Mouse (Mus musculus) adrenal gland, postnatal 10 days (tissue): ENCODE data around the gene Rpl22. TPM values are rescaled to one million over a fixed set of nuclear protein-coding genes. Genes with fewer than 3 reads are reported as not detected.

Experiments used
- DNase-seq: peaks from one replicate; pipeline ENCODE4 v3.0.0; 2021; ENCODE audit warnings: mixed read lengths
- total RNA-seq, 2 experiments: library from RNA; stranded (reverse); gene quantifications; 2 replicates each; pipeline ENCODE4 v1.2.3; 2021

Gene Rpl22
- total RNA-seq, 2 experiments from 2014 or later, result 484 to 487 TPM

DNA sequence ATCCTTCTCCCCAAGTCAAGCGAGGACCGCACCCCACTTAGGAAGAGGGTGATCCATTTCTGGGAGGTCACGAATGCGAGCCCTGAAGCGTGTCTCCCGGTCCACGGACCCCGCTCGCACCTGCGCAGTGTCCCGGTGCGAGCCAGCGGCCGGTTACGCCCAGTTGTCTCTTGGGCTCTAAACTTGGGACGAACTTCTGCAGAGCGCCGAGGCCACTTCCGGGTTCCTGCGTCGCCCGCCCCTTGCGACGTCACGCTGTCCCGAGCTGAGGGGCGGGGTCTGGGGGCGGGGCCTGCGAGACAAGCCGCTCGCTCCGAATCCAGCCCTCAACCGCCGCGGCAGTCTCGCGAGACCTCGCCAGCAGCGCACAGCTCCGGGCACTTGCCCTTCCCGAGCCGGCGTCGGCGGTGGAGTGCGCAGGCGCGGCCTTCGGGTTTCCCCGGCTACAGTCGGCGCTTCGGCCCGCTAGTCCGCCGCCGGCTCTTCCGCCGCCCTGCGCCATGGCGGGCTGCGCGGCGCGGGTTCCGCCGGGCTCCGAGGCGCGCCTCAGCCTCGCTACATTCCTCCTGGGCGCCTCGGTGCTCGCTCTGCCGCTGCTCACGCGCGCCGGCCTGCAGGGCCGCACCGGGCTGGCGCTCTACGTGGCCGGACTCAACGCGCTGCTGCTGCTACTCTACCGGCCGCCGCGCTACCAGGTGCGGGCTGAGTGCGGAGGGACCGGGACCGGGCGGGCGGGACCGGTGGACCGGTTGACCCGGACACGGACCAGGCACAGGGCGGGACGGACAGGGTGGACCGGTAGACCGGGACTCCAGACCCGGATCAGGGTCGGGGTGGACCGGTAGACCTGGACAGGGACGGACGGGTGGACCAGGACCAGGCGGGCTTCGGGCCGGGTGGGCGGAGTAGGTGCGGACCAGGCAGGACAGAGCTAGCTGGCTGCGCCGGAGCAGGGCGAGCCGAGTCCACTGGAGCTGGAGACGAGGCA, 28.4 kb upstream of the Rpl22 start, which contains the start of gene Icmt:
Icmt (plus strand) TSS at position 354 of the 988 bp plus-strand sequence.
- DNase-seq, result peak; percentile 100

DNA sequence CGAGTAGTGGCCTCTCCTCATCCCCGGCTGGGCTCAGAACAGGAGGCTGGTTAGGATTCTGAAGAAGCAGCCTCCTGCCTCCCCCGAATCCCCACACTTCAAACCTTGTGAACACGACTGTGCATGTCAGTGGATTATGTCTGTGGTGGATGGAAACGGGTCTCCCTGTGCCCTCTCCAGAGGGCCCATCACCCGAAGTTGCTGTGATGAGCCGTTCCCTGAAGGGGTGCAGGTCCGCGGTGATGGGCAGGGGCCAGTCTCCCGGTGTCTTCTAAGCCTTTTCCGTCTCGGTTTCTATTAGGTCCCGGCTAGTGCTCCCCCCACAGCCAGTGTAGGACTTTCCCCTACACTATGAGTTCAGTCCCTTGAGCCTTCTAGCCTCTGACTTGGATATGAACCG, 26.7 kb upstream of the Rpl22 start:
- no peak for DNase-seq

DNA sequence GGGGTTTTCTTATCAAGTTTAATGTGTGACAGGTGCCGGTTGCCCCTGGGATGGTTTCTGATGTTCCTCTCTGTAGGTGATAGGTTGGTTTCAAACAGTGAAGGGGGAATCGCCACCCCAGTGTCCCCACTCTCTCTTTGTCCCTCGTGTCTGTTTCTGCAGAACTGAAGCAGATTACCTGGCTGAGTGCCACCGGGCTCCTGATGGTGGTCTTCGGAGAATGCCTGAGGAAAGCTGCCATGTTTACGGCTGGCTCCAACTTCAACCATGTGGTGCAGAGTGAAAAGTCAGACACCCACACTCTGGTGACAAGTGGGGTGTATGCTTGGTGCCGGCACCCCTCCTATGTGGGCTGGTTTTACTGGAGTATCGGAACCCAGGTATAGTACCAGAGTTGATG, 25.2 kb upstream of the Rpl22 start:
- no peak for DNase-seq

DNA sequence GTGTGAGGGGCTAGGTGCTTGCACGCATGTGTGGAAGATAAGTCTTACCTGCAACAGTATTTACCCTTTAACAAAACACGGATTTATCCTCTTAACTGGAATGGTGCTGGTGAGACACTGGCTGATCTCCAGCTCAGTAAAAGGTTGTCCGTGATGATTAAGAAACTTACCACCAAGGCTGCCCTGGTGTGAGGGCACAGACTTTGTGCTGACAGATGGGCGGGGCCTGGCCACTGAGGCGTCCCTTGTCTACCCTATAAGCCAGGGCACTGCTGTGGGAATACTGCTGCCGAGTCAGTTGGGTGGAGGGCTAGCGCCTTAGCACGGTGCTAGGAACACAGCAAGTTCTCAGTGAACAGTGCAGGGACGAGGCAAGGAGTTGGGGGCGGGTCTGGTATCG, 23.5 kb upstream of the Rpl22 start:
- DNase-seq, result no peak

DNA sequence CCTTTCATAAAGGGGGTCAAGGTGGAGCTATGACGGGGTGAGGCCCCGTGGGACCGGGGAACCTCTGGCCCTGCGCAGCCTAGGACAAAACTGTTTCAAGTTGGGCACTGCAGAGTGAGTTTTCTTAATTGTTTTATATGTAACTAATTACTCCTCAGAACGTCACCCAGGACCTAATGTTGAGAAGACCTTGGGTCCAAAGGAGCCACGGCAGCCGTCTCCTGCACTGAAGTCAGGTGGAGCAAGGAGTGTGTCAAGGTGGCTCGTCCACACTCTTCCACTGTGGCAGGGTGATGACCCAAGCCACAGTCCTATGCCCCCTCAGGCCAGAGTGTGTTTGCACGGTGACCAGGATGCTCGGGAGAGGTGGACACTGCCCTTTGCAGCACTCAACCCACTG, 22.4 kb upstream of the Rpl22 start:
- DNase-seq, result no peak

DNA sequence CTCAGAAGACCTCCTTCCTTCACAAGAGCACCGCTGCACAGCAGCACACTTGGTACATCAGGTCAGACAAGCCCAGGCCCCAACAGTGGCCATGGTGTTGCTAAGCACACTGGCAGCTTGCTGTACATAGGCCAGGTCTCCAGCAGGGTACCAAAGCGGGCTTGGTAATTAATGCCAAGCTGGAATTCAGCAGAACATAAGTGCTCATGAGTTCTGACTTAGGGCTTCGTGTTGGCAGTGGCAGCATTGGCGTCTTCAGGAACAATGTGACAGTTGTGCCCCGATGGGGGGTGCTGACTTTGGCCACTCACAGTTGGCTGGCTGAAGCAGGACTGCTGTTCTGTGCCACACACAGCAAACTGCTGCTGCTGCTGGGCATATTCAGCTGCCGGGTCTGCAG, 20.9 kb upstream of the Rpl22 start:
- no peak for DNase-seq

DNA sequence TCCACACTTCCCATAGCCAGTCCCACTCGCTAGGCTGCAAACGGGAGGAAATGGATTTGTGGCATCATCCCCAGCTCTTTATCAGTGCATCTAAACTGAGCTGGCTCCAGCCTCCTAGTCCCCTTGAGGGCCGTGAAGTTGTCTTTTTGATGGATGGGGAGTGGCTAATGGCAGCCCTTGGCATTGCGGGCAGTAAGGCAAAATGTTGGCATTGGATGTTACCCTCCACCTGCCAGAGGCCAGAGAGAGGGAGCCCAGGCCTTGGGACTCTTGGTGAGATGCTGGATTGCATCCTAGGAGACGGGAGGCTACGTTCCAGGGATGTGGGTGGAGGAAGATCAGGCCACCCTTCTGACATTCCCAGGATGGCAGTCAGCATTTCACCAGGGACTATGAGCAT, 19.6 kb upstream of the Rpl22 start:
- DNase-seq, result no peak

DNA sequence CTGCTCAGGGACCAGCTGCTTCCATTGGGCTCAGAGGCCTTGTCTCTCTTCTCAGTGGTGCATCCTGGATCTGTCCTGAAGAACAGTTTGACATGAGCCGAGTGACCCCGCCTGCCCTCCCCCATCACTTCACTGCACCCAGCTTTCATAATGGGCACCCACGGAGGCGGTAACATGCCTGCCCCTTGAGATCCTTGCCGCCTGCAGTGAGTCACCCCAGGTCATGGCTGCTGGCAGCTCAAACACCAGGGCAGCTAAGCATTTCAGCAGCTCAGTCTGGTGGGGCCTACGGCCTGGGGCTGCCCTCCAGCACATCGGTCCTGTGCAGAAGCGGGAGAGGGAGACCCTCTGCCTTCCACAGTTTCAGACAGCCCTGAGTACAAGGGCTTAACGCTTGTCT, 18.0 kb upstream of the Rpl22 start:
- peak; percentile 47 for DNase-seq

DNA sequence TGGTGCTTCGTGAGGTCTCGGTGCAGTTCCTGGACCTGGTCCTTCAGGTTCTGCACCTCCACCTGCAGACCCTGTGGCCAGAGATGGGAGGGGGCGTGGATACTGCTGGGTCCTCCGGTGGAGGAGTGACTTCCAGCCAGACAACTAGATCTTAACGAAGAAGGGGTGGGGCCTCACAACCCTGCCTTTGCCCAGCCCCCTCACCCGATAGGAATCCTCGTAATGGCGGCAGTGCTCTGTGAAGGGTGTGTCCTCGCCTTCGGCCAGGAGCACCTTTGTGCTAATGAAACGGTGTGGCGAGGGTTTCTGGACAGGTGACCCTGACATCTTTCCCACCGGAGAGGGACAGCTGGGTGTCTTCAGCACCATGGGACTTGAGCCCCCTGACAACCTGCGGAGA, 13.4 kb upstream of the Rpl22 start:
- no peak for DNase-seq

DNA sequence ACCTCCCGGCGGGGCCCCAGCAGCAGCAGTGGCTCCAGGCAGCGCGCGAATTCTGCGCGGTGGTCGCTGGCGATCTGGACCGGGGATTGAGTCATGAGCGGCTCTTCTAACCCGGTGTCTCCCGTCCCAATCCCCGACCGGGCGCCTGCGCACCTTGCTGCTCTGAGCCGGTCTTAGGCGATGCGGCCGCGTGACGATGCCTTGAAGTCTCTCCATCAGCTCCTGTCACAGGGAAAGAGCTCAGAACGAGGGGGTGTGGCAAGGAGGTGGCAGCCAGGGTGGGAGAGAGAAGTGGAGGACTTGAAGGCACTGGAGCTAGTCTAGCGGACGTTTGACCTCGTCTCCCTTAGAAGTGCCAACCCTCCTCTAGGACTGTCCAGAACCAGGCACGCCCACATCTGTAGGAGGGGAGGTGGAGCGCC, 12.3 kb upstream of the Rpl22 start:
- DNase-seq, result peak; percentile 33

DNA sequence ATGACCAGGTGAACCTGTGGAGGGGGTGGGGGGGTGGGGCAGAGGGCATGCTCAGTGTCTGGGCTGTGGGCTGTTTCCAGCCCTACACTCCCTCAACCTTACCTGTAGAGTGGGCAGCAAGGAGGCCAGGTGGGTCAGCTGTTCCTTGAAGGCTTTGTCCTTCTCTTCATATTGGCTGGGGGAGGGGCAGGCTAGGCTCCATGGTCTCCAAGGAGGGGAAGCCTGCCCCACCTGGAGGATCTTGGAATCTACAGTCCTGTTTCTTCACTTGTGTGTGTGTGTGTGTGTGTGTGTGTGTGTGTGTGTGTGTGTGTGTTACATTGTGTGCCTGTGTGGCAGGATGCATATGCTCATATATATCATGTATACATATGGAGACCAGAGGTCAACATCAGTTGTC, 11.6 kb upstream of the Rpl22 start:
- DNase-seq, result no peak

DNA sequence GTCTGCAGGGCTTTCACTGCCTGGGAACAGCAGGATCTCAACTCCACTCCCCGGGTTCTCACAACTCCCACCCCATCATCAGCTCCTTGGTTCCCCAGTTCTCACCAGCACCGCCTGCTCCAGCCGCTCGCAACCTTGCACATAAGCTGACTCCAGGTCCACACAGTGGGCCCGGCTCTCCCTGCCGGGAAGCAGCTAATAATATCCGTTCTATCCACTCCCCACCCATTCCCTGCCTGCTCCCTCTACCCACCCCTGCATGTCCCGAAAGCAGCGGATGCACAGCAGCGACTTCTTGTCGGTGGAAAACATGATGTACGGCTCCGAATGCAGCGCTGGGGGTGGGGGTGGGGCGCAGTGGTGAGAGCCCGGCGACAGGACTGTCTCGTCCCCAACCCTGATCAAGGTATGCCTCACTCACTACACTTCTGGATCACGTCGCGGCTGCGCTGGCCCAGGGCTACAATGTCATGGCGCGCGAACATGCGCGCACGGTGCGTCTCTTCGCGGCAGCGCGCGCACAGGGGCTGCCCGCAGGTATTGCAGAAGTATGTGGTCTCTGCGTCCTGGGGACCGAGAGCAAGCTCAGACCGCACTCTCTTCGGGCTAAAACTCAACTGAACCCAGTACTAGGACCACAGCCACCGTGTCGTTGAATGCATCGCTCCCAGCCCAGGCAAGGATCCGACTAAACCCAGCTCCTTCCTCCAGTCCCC, 9.9 kb upstream of the Rpl22 start:
- DNase-seq, result no peak

DNA sequence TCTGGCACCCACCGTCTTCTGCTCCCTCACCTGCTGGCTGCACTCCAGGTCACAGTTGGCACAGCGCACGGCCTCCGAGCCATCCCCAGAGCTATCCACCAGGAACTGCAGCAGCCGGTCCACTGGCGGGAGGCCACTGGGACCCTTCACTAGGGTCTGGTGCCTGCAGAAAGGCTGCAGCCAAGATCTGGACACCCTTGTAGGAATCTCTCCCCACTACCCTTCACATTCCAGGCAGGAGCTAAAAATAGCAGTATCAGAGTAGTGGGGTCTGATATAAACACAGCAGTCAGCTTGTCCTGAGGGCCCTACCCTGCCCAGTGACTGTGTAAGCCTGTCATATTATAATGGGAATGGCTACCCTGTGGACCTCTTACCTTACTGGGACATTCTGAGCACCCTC, 7.9 kb upstream of the Rpl22 start:
- DNase-seq, result no peak

DNA sequence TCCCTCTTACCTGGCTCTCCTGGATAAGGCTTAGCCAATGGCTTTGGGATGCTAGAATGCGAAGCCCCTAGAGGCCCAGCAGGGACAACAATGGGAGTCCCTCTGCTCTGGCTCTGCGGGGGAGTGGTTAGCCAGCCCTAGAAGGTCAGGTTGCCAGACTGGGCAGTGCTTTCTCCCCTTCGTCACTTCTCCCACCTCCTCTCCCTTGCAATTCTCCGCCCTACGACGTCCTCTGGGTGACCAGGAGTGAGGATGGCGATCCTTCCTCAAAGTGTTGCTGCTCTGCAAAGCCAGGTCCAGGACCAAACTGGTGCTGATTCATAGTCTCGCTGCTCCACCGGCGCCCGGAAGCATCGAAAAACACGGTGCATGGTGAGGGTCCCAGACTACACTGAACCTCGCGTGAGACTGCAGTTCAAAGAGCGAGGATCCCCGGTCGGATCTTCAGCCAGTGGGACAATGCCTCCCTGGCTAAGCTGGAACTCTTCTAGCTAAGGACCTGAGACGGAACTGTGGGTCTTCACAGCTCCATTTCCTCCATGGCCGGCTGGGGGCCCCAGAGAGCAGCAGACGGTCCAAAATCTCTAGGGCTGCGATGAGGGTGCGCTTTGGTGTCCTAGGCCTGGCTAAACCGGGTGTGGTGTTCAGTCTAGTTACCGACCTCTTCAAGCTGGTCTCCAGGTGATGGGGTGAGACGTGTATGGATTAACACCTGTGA, 6.9 kb upstream of the Rpl22 start, which contains the start of gene Rnf207:
Rnf207 (minus strand) TSS at position 477 of the 718 bp plus-strand sequence.
- DNase-seq, result peak; percentile 76

DNA sequence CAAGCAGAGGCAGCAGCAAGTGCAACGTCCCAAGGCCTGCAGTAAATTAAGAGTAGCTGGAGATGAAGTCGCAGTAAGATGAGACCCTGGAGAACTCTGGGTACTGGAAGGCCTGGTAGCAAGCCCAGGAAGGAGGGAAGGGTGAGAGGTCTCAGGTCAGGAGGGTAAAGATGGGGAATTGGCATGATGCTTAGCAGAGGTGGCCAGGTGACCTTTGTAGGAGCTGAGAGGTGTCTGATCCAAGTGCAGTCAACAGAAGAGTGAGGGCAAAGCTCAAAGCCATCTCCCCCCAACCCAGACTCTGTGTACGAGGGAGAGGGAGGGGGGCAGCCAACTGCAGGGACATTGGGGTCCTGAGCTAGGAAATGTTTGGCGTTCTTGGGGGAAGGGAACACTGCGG, 4.1 kb upstream of the Rpl22 start:
- no peak for DNase-seq

DNA sequence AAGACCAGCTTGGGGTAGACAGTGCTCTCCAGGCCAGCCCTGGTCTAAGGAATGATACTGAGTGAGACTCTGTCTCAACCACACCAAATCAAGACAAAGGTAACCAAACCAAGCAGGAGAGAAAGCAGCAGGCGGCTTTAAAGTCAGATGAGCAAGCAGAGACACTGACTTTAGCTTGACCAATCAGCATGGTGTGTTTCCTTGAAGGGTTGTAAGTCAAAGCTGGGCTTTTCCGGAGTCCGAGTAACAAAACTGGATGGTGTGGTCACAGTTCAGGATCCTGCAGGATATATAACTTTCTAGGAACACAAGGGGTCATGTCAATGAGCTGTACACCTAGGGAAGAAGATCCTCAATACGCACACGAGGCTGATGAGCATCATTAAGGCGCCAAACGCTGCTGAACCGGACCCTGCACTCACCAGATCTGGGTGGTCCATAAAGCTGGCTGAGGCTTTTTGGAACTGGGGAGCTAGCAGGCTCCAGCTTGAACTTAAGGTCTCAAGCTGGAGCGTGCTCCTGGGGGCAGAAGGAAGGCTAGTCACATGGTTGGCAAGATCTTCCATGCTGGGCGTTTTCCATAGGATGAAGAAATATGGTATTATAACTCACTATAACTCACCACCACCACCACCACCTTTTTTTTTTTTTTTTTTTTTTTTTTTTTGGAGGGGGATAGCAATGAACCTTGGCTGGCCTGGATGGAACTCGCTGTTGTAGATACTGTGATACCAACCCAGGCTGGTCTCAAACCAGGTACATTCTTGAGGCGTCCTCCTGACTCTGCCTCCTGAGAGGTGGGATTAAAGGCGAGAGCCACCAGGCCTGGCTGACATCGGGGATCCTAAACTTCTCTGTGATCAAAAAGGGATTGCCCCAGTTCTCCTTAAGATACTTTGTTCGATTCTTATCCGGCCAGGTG, 640 bp upstream of the Rpl22 start:
- no peak for DNase-seq

DNA sequence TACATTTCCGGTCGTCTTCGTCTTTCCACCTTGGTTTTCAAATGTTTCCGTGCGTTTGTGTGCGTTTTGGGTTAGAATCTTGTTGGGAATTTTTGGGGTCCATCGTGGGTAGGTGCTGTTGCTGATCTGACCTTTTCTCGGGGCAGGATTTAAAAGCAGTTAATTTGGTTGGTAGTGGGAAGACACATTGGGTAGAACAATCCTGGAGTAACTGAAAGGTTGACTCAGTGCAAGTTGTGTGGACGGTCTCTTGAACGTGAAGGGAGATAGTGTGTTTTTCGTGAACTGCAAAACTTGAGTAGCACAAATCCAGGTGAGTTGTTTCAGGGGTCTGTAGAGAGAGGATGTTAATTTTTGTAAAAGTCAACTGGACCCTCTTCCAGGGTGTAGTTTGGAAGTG, 1.0 kb downstream of the Rpl22 start:
- no peak for DNase-seq

DNA sequence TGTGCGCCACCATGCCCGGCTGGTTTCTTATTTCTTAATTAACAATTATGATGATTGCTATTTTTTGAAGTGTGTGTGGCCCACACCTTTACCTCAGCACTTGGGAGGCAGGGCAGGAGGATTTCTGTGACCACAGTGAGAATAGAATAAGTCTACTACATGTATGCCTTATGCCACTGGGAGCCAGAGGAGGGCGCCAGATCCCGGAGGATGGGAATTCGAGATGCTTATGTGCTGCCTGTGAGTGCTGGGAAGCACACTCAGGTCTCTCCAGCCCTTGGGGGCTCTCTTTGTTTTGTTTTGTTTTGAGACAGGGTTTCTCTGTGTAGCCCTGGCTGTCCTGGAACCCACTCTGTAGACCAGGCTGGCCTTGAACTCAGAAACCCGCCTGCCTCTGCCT, 3.1 kb downstream of the Rpl22 start:
- DNase-seq, result peak; percentile 61

DNA sequence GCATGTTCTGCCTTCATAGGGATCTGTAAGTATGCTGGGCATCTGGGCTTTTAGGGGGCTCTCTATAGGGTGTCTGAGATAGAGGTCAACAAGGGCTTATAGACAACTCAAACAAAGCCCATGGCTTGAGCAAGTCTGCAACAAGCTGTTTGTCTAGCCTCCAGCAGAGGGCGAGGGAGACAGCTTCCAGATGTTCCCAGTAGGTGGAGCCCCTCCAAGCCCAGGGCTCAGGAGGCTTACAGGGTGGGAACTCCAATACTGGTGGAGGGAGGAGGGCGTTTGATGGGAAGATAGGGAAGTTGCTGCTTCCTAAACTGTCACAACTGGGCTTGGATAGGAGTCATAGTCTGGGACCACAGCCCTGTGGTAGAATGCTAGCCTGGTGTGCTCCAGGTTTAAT, 7.4 kb downstream of the Rpl22 start:
- DNase-seq, result peak; percentile 82

DNA sequence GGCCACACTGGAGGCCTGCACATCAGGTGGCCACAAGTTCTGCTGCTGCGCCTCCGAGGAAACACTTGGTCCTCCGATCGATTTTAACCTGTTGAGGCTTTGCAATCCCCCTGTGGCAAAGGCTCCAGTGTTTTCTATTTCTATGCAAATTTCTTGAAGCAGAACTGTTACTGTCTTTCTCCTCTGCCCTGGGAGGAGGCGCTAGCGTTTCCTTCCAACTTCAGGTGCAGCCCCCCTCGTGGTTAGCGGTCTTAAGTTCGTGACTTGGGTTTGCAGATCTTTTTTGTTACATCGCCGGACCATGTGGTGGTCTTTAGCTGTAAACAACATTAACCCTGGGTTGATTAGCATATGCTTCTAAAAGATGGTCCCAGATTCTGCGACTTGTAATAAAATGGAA, 8.0 kb downstream of the Rpl22 start:
- no peak for DNase-seq

DNA sequence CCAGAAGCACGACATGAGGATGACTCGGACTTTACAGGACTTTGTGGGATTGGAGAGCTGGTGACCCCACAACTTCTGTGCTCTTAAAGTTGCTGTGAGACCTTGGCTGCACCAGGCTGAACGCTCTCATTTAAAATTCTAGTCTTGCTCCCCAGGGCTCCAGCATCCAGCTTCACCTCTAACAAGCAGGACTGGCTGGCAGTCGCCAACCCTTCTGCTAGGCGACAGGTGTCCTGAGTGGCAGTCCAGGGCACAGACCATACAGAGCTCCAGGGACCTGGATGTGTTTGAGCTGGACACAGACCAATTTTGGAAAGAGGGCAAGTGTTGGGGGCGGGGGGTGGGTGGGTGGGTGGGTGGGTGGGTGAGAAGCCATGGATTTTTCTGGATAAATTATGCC, 12.2 kb downstream of the Rpl22 start:
- no peak for DNase-seq
